Mouse (Mus musculus): ENCODE results near the gene Olfr574. TPM values are rescaled to one million over a fixed set of nuclear protein-coding genes. Genes with fewer than 3 reads are reported as not detected.

Gene Olfr574
- not detected in 2 replicates for polyA plus RNA-seq (2016; fragmentation: Nextera tagmentation; extraction: Ambion mirVana)

DNA sequence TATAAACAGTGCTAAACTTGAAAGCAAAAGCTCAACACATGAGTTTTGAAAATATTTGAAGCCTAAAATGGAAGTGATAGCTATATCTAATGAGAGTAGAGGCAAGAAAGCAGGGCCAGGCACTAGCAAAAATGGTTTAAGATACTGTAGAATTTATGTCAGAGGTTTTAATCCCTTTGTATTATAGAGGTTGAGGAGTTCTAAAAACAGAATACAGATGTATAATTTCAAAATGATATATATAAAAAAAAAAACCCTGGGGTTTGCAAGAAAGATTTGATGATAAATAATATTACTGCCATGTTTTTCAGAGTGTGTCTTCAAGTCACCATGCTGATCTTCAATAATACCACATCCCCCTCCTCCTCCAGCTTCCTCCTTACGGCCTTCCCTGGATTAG is at the start of gene Olfr574:
TSS of gene Olfr574 (plus strand) at position 301 of the 400 bp plus-strand sequence.
- WGBS: 86% methylated on average over 1 of the region's 1 CpGs
- ATAC-seq (ENCODE audit: low FRiP score): no peak
- no peak within 1 kb of the TSS for H3K9ac ChIP-seq

DNA sequence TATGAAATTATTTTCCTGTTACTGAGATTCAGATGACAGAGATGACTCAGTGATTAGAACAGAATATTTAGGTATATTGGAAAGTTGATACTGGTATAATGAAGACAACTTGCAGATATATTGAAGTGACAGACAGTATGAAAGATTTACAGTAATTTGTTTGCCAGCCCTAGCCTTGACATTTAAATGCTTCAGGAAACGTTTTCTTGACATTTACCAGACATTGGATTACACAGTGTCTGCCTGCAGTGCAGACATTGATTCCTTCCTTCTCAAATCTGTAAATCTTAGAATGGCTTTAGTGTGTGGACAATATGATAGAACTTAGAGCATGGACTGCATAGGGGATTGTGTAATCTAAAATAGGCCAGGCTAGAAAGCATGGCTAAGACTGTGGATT is 33.0 kb upstream of the Olfr574 start:
- Histone ChIP-seq H3K27me3 (no peaks in the 10 kb centered on the region), H3K9me3 (replicated peaks) (no peaks in the 10 kb centered on the region), H3K4me3 (no peak overlapping the region), H3K4me2 (replicated peaks) (no peak overlapping the region), H3K9ac (no peak overlapping the region), H3K36me3 (no peaks in the 10 kb centered on the region), H3K27ac (no peak overlapping the region), H3K4me1 (0 out of 2 replicates have a peak, but pooled peaks cover 4% of the 10 kb centered on the region)
- WGBS: 50% methylated on average over 1 of the region's 1 CpGs
- ATAC-seq (ENCODE audit: low FRiP score): no peak

More for the DNA sequence above, at the start of gene Olfr574:
- Histone ChIP-seq H3K27me3 (no peaks in the 10 kb centered on the region), H3K36me3 (no peaks in the 10 kb centered on the region), H3K4me3 (no peak within 1 kb of the TSS), H3K4me2 (replicated peaks) (no peak within 1 kb of the TSS), H3K27ac (no peak within 1 kb of the TSS), H3K4me1 (no peaks in the 10 kb centered on the region), H3K9me3 (replicated peaks) (no peaks in the 10 kb centered on the region)

DNA sequence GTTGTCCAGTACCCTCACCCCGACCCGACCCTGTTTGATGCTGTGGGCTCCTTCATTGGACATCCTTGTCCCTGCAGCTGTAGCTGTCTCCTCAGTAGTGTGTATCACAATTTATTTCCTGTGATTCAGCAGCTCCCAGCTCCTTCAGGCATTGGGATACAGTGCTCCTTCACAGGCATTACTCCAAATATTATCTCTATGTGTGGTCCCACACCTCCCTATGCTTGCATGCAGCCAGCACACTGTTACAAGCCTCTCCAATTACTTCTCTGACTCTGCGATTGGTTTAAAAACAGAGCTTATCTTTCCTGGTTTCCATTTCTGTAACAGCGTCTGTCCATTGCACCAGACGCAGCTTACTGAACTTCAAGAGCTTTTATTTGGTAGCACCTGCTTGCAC is 31.9 kb upstream of the Olfr574 start:
- Histone ChIP-seq H3K4me1 (0 out of 2 replicates have a peak, but pooled peaks cover 4% of the 10 kb centered on the region), H3K36me3 (no peaks in the 10 kb centered on the region), H3K9me3 (replicated peaks) (no peaks in the 10 kb centered on the region), H3K27ac (no peak overlapping the region), H3K4me2 (replicated peaks) (no peak overlapping the region), H3K4me3 (no peak overlapping the region), H3K27me3 (no peaks in the 10 kb centered on the region), H3K9ac (no peak overlapping the region)
- 83% methylated on average over 5 of the region's 5 CpGs for WGBS
- no peak for ATAC-seq (ENCODE audit: low FRiP score)

DNA sequence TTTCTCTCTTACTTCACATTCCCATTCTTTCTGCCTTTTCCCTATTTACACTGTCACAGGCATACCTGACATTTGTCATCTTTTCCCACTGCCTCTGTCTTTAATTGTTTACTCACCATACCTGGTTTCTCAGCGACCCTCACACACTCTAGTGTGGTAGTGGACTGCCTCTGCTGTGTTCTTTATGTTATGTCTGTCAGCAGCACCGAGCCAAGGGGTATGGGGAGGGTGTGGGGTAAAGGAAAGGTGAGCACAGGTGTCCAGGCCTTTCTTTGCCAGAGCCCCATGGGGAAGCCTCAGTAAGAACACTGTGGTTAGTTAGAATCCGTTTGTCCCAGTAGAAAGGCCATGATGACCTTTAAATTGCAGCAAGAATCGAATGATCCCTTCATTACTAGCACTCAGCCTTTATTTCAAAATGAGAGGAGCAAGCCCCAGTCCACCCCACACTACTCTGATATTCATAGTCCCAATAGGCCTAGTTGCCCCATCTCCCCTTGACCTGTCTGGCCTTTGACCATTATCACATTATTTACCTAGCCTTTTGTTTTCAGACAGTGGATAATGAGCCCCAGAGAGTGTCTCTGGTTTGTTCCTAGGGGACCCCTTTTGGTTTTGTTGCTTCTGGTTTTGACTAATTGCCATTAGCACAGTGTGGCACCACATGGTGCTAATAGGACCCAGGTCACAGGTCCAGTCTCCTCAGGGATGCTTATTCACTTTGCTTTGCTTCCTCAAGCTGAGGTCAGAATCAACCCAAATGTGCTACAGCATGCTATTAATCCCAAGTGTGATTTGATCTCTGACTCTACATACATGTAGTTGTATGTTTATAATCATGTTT is 31.0 kb upstream of the Olfr574 start, which contains the start of gene Olfr571:
TSS of gene Olfr571 (minus strand) at position 505 of the 844 bp plus-strand sequence.
- no peak within 1 kb of the TSS for H3K9ac ChIP-seq
- no peak within 1 kb of the TSS for H3K4me3 ChIP-seq

GRCm38 (mm10) chr7:102919632-102920031 is 28.6 kb upstream of the Olfr574 start:
- 13% methylated on average over 1 of the region's 1 CpGs for WGBS
- H3K4me3 ChIP-seq: no peak overlapping the region
- 0 out of 2 replicates have a peak, but pooled peaks cover 4% of the 10 kb centered on the region for H3K4me1 ChIP-seq
- no peaks in the 10 kb centered on the region for H3K9me3 ChIP-seq (replicated peaks)
- no peak overlapping the region for H3K4me2 ChIP-seq (replicated peaks)
- no peaks in the 10 kb centered on the region for H3K36me3 ChIP-seq
- H3K27me3 ChIP-seq: no peaks in the 10 kb centered on the region
- no peak overlapping the region for H3K9ac ChIP-seq
- peak; percentile 46 for ATAC-seq (ENCODE audit: low FRiP score)
- H3K27ac ChIP-seq: no peak overlapping the region

More for the DNA sequence above, 31.0 kb upstream of the Olfr574 start, which contains the start of gene Olfr571:
- H3K36me3 ChIP-seq: no peaks in the 10 kb centered on the region
- no peaks in the 10 kb centered on the region for H3K9me3 ChIP-seq (replicated peaks)
- 51% methylated on average over 4 of the region's 4 CpGs for WGBS
- ATAC-seq (ENCODE audit: low FRiP score): peak; percentile 63
- 0 out of 2 replicates have a peak, but pooled peaks cover 4% of the 10 kb centered on the region for H3K4me1 ChIP-seq
- H3K27me3 ChIP-seq: no peaks in the 10 kb centered on the region
- H3K4me2 ChIP-seq (replicated peaks): no peak within 1 kb of the TSS
- H3K27ac ChIP-seq: no peak within 1 kb of the TSS

- Histone ChIP-seq H3K27me3 (no peaks in the 10 kb centered on the region), H3K4me1 (no peaks in the 10 kb centered on the region)
Measured at GRCm38 (mm10) chr7:102924109-102924508, 24.2 kb upstream of the Olfr574 start, which contains the start of gene Olfr572. Gene Olfr572 (plus strand): TSS chr7:102924409.

DNA sequence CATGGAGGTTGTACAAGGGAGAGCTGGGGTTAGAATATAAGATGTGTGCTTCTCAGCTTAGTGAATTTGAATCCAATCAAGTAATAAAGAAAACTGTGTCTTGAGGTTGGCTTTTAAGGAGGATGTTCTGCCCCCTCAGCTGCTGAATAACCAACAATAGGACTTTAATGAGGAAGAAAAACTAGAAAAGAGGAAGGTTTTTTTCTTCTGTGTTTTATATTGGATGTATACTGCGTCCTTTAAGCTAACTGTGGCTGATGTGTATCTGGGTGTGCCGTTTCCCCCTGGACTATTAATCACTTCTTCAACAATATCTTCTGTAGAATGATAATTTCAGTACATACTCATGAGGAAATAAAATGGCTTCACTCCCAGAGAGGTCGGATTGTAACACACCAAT is 21.2 kb upstream of the Olfr574 start:
- no peak overlapping the region for H3K9ac ChIP-seq
- H3K4me1 ChIP-seq: no peaks in the 10 kb centered on the region
- H3K9me3 ChIP-seq (replicated peaks): no peaks in the 10 kb centered on the region
- H3K4me3 ChIP-seq: no peak overlapping the region
- ATAC-seq (ENCODE audit: low FRiP score): no peak
- no peaks in the 10 kb centered on the region for H3K36me3 ChIP-seq
- no peak overlapping the region for H3K27ac ChIP-seq
- WGBS: 79% methylated on average over 3 of the region's 3 CpGs
- no peak overlapping the region for H3K4me2 ChIP-seq (replicated peaks)
- no peaks in the 10 kb centered on the region for H3K27me3 ChIP-seq

More at GRCm38 (mm10) chr7:102924109-102924508, 24.2 kb upstream of the Olfr574 start, which contains the start of gene Olfr572:
- H3K9me3 ChIP-seq (replicated peaks): no peaks in the 10 kb centered on the region
- no peak within 1 kb of the TSS for H3K9ac ChIP-seq
- no peaks in the 10 kb centered on the region for H3K36me3 ChIP-seq
- no peak within 1 kb of the TSS for H3K4me2 ChIP-seq (replicated peaks)
- 68% methylated on average over 1 of the region's 1 CpGs for WGBS
- H3K27ac ChIP-seq: no peak within 1 kb of the TSS
- no peak for ATAC-seq (ENCODE audit: low FRiP score)
- H3K4me3 ChIP-seq: no peak within 1 kb of the TSS

GRCm38 (mm10) chr7:102942475-102942874 is 5.8 kb upstream of the Olfr574 start, which contains the start of gene Olfr573-ps1:
Gene Olfr573-ps1 (minus strand): TSS chr7:102942575.
- H3K4me3 ChIP-seq: no peak within 1 kb of the TSS
- H3K9me3 ChIP-seq (replicated peaks): no peaks in the 10 kb centered on the region
- H3K27me3 ChIP-seq: no peaks in the 10 kb centered on the region
- 93% methylated on average over 2 of the region's 2 CpGs for WGBS
- no peaks in the 10 kb centered on the region for H3K4me1 ChIP-seq
- no peaks in the 10 kb centered on the region for H3K36me3 ChIP-seq
- no peak within 1 kb of the TSS for H3K27ac ChIP-seq
- ATAC-seq (ENCODE audit: low FRiP score): no peak
- no peak within 1 kb of the TSS for H3K4me2 ChIP-seq (replicated peaks)
- no peak within 1 kb of the TSS for H3K9ac ChIP-seq

DNA sequence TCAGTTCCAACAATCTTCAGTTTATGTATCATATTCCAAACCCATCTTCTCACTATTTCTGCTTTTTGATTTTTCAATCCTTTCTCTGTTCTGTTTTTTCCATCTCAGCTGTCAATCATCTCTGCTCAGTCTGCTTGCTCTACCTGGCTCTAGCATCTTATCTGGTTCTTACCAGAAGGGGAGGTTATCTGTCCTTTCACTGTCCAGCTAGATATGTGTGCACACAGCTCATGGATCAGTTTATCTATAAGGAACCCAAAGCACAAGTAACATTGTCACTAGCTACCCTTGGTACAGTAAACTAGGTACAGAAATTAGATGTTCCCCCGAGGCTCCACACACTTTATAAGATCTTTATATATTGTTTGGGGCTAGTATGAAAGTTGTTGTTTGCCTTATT is 4.8 kb upstream of the Olfr574 start:
- WGBS: 91% methylated on average over 1 of the region's 1 CpGs
- H3K4me1 ChIP-seq: no peaks in the 10 kb centered on the region
- no peak overlapping the region for H3K27ac ChIP-seq
- H3K4me3 ChIP-seq: no peak overlapping the region
- no peak overlapping the region for H3K4me2 ChIP-seq (replicated peaks)
- no peak for ATAC-seq (ENCODE audit: low FRiP score)
- no peaks in the 10 kb centered on the region for H3K36me3 ChIP-seq
- no peak overlapping the region for H3K9ac ChIP-seq
- no peaks in the 10 kb centered on the region for H3K27me3 ChIP-seq
- H3K9me3 ChIP-seq (replicated peaks): no peaks in the 10 kb centered on the region

DNA sequence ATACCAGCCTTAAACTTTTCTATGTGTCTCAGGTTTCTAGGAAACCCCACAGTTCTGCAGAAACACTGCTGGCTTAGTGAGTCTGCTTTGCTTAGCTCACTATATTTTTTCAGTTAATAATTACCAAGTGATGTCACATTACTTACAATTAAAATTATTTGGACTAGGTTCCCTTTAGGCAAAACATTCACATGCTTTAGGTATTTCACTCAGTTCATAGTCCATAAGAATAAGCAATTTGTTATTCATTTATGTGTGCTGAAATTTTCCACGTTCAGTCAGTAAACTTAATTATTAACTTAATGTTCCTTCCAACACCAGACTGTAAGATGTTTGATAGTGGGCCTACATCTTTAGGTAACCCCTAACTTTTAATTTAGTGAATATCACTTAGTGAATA is 2.5 kb downstream of the Olfr574 start:
- ATAC-seq (ENCODE audit: low FRiP score): no peak
- Histone ChIP-seq H3K4me1 (no peaks in the 10 kb centered on the region), H3K4me2 (replicated peaks) (no peak overlapping the region), H3K27ac (no peak overlapping the region), H3K36me3 (no peaks in the 10 kb centered on the region), H3K9me3 (replicated peaks) (no peaks in the 10 kb centered on the region), H3K4me3 (no peak overlapping the region), H3K9ac (no peak overlapping the region), H3K27me3 (no peaks in the 10 kb centered on the region)
- WGBS: 88% methylated on average over 1 of the region's 1 CpGs

- Histone ChIP-seq H3K4me1 (no peaks in the 10 kb centered on the region), H3K9ac (no peak overlapping the region), H3K36me3 (no peaks in the 10 kb centered on the region), H3K27ac (no peak overlapping the region), H3K4me2 (replicated peaks) (no peak overlapping the region), H3K9me3 (replicated peaks) (no peaks in the 10 kb centered on the region), H3K27me3 (no peaks in the 10 kb centered on the region), H3K4me3 (no peak overlapping the region)
- WGBS: 80% methylated on average over 3 of the region's 3 CpGs
- ATAC-seq (ENCODE audit: low FRiP score): no peak
Measured at GRCm38 (mm10) chr7:102958137-102958536, 9.9 kb downstream of the Olfr574 start.

GRCm38 (mm10) chr7:102958593-102958992 is 10.3 kb downstream of the Olfr574 start, which contains the start of gene Olfr575:
Gene Olfr575 (minus strand): TSS chr7:102958775.
- Histone ChIP-seq H3K4me1 (no peaks in the 10 kb centered on the region), H3K27me3 (no peaks in the 10 kb centered on the region), H3K4me2 (replicated peaks) (no peak within 1 kb of the TSS), H3K36me3 (no peaks in the 10 kb centered on the region), H3K27ac (no peak within 1 kb of the TSS), H3K9ac (no peak within 1 kb of the TSS), H3K4me3 (no peak within 1 kb of the TSS), H3K9me3 (replicated peaks) (no peaks in the 10 kb centered on the region)
- no peak for ATAC-seq (ENCODE audit: low FRiP score)
- 63% methylated on average over 1 of the region's 1 CpGs for WGBS
